Mouse (Mus musculus): Measurements from ENCODE around the gene Stat5a. TPM values are rescaled to one million over a fixed set of nuclear protein-coding genes. Genes with fewer than 3 reads are reported as not detected.

Gene Stat5a
- polyA plus RNA-seq, 1 experiment, result 2.1 TPM

DNA sequence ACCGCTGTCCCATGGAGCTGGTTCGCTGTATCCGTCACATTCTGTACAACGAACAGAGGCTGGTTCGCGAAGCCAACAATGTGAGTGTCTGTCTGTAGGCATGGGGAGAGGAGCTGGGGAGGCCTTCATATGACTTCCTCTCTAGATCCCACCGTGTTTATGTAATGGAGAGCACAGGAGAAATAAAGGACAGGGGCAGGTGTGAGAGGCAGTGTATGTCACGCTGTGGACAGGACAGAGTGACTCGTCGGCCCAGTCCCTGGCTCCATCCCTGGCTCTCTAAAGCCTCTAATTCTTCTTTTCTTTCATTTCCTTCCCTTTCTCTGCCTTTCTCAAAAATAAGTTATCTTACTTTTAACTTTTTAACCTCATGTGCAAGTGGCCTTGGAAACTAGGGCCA, 4.0 kb downstream of the Stat5a start:
- DNase-seq (ENCODE audit: low read depth), result no peak
- TF ChIP-seq CTCF (IDR thresholded peaks at IDR 0.05; ENCODE audit: borderline replicate concordance, extremely low read depth, insufficient read depth, insufficient read length) (no peak), POLR2A (IDR thresholded peaks at IDR 0.05; ENCODE audit: borderline replicate concordance, extremely low read depth, insufficient read depth, insufficient read length, poor library complexity, severe bottlenecking) (no peak)

DNA sequence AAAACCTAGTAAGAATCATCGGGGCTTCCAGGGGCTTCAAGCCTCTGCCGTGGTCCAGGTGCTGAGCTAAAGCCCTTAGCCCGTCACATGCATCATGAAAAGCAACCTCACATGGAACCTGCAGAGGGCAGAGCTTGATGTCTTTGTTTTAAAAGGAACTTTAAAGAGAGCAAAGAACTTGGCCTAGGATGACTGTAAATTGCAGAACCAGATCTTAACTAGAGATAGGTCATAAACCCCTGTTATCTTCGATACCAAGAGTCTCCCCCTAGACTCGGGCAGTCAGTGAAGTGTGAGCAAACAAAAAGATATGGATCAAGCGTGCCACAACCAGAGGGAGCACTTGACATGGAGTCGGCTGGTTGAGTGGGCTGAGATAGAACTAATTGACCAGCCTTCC, 6.5 kb downstream of the Stat5a start:
- TF ChIP-seq CTCF (IDR thresholded peaks at IDR 0.05; ENCODE audit: borderline replicate concordance, extremely low read depth, insufficient read depth, insufficient read length) (no peak), POLR2A (IDR thresholded peaks at IDR 0.05; ENCODE audit: borderline replicate concordance, extremely low read depth, insufficient read depth, insufficient read length, poor library complexity, severe bottlenecking) (no peak)

DNA sequence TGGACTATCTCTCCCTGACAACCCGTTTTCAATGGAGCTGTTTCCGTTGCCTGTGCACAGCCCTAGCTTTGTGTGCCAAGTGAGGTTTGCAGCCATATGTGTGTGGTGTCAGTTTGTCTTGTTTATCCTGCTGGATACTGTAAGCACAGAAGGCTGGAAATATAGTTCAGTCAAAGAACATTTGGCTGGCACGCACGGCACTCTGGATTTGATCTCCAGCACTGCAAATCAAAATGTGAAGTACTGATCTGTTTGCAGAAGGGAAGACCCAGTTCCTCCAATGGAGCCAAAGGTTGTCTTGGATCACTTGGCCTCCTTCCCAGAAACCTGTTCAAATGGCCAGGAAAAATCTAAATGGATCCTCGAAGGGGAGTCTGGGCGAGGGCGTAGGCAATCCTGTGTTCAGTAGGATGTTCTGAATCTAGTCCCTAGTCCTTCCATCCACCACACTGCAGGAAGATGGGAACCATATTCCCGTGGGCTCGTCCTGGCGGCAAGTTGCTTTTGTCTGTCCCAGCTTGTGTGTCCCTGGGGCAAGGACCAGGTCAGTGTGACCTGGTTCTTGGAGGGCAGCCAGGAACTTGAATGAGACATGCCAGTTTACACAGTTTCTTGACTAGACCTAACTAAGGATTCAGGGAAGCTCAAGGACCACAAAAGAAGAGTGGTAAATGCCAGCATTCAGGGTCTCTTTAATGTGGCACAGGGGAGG, 11.3 kb downstream of the Stat5a start:
- peak; percentile 82 for DNase-seq (ENCODE audit: low read depth)

More for the DNA sequence above, 6.5 kb downstream of the Stat5a start:
- DNase-seq (ENCODE audit: low read depth), result no peak

DNA sequence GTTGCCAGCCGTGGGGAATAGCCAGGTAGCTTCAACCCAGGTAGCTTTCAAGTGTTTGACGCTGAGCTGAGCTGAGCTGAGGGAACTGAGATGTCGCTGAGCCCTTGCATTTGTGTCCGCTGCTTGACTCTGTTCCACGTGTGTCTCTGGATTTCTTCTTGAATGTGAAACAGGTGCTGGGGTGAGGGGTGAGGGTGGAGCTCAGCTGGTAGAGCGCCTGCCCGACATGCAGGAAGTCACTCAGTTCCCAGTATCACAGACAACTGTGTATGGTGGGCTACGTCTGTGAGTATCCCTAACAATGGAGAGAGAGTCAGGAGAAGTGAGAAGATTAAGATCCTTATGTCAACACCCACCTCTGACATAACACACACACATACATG, 11.8 kb downstream of the Stat5a start:
- no peak for DNase-seq (ENCODE audit: low read depth)
- TF ChIP-seq CTCF (IDR thresholded peaks at IDR 0.05; ENCODE audit: borderline replicate concordance, extremely low read depth, insufficient read depth, insufficient read length) (no peak), POLR2A (IDR thresholded peaks at IDR 0.05; ENCODE audit: borderline replicate concordance, extremely low read depth, insufficient read depth, insufficient read length, poor library complexity, severe bottlenecking) (no peak)

More for the DNA sequence above, 11.3 kb downstream of the Stat5a start:
- TF ChIP-seq POLR2A (IDR thresholded peaks at IDR 0.05; ENCODE audit: borderline replicate concordance, extremely low read depth, insufficient read depth, insufficient read length, poor library complexity, severe bottlenecking) (no peak), CTCF (IDR thresholded peaks at IDR 0.05; ENCODE audit: borderline replicate concordance, extremely low read depth, insufficient read depth, insufficient read length) (no peak)

DNA sequence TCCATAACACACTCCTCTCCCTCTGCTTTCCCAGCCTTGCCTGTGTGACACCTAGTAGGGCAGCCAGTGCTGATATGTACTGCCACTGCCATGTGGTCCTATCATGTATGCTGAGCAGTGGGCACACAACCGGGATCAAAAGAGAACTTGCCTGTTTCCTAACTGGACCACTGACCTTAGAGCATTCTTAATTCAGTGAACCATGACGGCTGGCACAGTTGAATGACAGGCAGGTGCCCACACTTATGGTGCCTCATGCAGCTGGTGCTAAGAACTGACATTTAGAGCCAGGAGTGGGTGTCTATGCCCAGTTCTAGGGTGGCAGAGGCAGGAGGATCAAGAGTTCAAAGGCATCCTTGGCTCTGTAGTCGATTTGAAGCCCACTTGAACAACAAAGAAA, 16.6 kb downstream of the Stat5a start:
- TF ChIP-seq POLR2A (IDR thresholded peaks at IDR 0.05; ENCODE audit: borderline replicate concordance, extremely low read depth, insufficient read depth, insufficient read length, poor library complexity, severe bottlenecking) (no peak), CTCF (IDR thresholded peaks at IDR 0.05; ENCODE audit: borderline replicate concordance, extremely low read depth, insufficient read depth, insufficient read length) (no peak)

DNA sequence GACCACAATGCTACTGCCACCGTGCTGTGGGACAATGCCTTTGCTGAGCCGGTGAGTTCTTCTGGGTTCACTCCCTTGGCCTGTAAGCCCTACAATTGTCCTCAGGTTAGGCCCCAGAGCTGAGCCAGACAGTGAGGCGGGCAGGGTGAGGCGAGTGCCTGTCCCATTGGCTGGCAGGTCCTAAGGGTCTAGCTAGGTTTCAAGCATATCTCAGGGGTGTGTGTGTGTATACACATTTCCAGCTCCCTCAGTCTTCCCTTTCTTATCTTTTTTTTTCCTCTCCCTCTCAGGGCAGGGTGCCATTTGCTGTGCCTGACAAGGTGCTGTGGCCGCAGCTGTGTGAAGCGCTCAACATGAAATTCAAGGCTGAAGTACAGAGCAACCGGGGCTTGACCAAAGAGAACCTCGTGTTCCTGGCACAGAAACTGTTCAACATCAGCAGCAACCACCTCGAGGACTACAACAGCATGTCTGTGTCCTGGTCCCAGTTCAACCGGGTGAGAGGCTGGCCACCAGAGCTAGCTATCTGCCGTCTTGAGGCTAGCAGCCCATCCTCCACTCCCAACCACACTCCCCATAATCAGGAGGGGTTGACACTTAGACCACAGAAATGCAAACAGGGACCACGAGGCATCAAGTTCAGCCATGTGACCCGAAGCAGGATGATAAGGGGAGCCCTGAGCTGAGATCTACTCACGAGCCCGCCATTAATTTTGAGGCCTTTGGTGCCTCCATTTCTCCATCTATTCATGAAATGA, 20.3 kb downstream of the Stat5a start:
- TF ChIP-seq CTCF (IDR thresholded peaks at IDR 0.05; ENCODE audit: borderline replicate concordance, extremely low read depth, insufficient read depth, insufficient read length), result no peak

More for the DNA sequence above, 16.6 kb downstream of the Stat5a start:
- DNase-seq (ENCODE audit: low read depth), result no peak

DNA sequence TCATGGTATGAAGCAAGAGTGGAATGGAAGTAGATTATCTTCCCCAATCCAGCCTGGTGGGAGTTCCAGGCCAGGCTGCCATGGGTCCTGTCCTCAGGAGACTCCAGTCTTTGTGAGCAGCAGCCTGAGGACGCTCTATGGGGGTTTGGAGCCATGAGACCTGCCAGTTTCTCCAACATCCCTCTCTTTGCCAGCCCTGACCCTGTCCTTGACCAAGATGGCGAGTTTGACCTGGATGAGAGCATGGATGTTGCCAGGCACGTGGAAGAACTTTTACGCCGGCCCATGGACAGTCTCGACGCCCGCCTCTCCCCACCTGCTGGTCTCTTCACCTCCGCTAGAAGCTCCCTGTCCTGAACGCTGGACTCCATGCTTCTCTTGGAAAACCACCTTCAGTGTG, 24.5 kb downstream of the Stat5a start:
- no peak for DNase-seq (ENCODE audit: low read depth)
- TF ChIP-seq CTCF (IDR thresholded peaks at IDR 0.05; ENCODE audit: borderline replicate concordance, extremely low read depth, insufficient read depth, insufficient read length) (no peak), POLR2A (IDR thresholded peaks at IDR 0.05; ENCODE audit: borderline replicate concordance, extremely low read depth, insufficient read depth, insufficient read length, poor library complexity, severe bottlenecking) (no peak)

More for the DNA sequence above, 20.3 kb downstream of the Stat5a start:
- DNase-seq (ENCODE audit: low read depth), result no peak

DNA sequence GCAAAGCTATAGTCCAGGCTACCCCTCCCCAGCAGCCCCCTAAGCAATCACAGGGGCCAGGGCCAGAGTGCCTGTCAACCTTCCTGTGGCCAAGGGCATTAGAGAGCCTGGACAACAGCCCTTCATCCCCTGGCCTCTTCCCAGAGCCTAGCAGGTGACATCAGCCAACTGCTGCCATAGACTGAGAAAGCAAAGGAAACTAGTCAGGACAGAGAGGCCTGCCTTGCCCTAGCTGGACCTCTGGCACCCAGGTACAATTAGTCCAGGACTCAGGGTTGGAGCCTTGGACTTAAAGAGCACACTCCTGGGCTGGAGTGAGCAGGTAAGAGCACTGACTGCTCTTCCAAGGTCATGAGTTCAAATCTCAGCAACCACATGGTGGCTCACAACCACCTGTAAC, 26.3 kb downstream of the Stat5a start:
- DNase-seq (ENCODE audit: low read depth), result no peak
- TF ChIP-seq CTCF (IDR thresholded peaks at IDR 0.05; ENCODE audit: borderline replicate concordance, extremely low read depth, insufficient read depth, insufficient read length) (no peak), POLR2A (IDR thresholded peaks at IDR 0.05; ENCODE audit: borderline replicate concordance, extremely low read depth, insufficient read depth, insufficient read length, poor library complexity, severe bottlenecking) (no peak)

DNA sequence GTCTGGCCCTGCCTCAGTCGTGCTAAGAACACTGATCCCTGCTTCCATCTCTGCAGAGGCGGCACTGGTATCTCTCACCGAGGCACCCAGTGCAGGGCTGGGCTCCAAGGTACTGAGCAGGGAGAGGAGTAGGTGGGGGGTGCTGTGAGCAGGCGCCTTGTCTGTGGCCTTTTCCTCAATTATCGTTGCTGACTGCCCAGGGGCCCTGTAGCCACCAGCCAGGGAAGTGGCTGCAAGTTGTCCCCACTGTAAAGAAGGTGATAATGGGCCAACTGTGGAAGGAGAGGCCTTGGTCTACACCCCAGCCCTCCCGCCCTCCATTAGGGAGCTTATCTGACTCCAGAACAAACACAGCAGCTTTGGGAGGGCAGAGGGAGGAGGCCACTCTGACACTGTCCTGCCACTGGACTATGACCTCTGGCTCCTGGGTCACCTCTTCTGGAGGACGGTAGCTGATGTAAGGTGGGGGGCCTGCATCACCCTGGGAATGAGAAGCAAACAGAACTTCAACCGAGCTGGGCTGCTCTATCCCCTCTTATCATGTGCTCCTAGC, 27.1 kb downstream of the Stat5a start:
- DNase-seq (ENCODE audit: low read depth), result no peak

DNA sequence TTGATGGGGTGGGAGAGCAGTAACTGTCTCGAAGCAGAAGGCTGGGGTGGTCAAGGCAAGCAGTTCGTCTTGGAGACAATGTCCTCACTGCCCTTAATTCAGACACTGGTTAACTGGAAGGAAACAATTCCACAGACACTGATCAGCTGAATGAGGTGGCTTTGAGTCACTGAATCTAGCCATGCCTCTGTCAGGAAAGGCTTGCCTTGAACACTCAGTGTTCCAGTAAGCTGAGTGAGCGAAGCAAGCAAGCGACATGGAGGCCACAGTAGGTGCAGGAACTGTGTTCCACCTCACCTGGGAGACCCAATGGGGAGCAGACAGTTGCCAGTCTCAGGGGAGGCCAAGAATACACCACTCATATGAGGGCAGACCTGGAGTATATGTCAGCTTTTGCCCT, 28.1 kb downstream of the Stat5a start:
- TF ChIP-seq CTCF (IDR thresholded peaks at IDR 0.05; ENCODE audit: borderline replicate concordance, extremely low read depth, insufficient read depth, insufficient read length) (no peak), POLR2A (IDR thresholded peaks at IDR 0.05; ENCODE audit: borderline replicate concordance, extremely low read depth, insufficient read depth, insufficient read length, poor library complexity, severe bottlenecking) (no peak)

More for the DNA sequence above, 27.1 kb downstream of the Stat5a start:
- TF ChIP-seq POLR2A (IDR thresholded peaks at IDR 0.05; ENCODE audit: borderline replicate concordance, extremely low read depth, insufficient read depth, insufficient read length, poor library complexity, severe bottlenecking) (no peak), CTCF (IDR thresholded peaks at IDR 0.05; ENCODE audit: borderline replicate concordance, extremely low read depth, insufficient read depth, insufficient read length) (no peak)

DNA sequence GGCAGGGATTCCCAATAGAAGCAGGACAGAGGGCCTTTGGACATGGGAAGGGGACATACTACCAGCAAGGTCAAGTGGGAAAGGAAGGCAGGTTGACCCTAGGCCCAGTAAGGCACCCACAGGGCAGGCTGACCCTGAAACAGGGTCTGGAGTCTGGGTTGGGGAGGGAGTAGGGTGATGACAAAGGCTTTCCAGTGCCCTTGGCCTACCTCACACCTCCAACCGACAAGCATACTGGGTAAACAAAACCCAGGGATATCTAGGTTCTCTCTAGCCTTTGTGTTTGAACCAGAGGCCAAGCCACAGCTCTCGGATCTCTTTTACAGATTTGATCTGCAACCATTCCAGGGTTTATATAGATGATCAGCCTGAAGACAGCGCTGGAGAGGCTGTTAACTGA, 28.6 kb downstream of the Stat5a start:
- TF ChIP-seq CTCF (IDR thresholded peaks at IDR 0.05; ENCODE audit: borderline replicate concordance, extremely low read depth, insufficient read depth, insufficient read length), result no peak
- TF ChIP-seq POLR2A (IDR thresholded peaks at IDR 0.05; ENCODE audit: borderline replicate concordance, extremely low read depth, insufficient read depth, insufficient read length, poor library complexity, severe bottlenecking), result no peak
- no peak for DNase-seq (ENCODE audit: low read depth)

More for the DNA sequence above, 28.1 kb downstream of the Stat5a start:
- no peak for DNase-seq (ENCODE audit: low read depth)

Data from brain, embryonic 14.5 days (tissue).